Mouse (Mus musculus) E14TG2a.4 (cell line): ENCODE measurements around the gene Gtpbp3.

Source experiments
- CTCF ChIP-seq: conservative IDR thresholded peaks from 2 replicates; pipeline ENCODE4 v1.5.1; 2014; ENCODE audit warnings: low read length
- POU5F1 ChIP-seq: IDR thresholded peaks from 2 replicates; pipeline ENCODE4 v1.6.1; 2014; ENCODE audit warnings: low read length, borderline replicate concordance

DNA sequence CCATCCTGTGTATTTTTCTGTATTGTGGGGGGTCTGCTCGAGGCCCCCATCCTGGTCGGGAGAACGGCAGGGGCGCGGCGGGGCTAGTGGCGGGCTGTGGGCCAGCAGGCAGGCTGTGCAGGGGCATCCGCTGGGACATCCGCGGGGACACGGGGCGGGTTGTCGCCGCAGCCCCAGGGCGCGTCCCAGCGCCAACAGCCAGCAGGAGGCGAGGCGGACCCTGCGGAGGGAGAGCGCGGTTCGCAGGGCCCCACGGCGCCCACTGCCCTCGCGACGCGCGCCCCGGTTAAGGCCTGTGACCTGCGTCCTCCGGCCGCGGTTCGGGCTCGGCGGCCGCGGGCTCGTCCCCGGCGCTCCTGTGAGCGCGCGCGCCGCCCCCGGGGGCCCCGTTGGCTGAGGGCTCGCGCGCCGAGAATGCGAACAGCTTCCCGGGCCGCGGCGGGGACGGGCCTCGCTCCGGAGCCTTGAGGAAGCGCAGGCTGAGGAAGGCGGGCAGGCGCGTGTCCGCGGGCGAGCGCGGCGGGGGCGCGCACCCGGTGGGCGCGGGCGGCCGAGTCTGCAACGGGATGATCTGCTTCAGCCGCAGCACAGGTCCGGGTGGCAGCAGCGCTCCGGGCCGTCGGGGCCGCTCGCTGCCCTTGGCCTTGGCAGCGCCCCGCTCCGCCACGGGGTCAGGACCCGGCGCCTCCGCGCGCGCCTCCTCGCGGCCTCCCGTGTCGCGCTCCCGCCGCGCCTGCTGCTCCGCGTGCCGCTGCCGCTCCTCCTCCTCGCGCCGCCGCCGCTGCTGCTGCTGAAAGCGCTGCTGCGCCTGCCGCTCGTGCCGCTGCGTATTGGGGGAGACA lies 11.6 kb upstream of the Gtpbp3 start:
- TF ChIP-seq CTCF (no peak), POU5F1 (no peak)
